Mouse (Mus musculus) midbrain, embryonic 12.5 days (tissue): ENCODE data around the gene Ikbkg. TPM values are rescaled to one million over a fixed set of nuclear protein-coding genes. Genes with fewer than 3 reads are reported as not detected.
"Not testable (repeated sequence)": the region's sequence is repeated elsewhere in the genome, so short reads cannot be mapped to it uniquely, and the experiment has no call there.

Experiments used
- ATAC-seq: fragments of 200-750 bp; cut with Nextera tagmentation; 2 replicates; pipeline ENCODE4 v1.8.0; 2017; ENCODE audit warnings: low read depth, moderate TSS enrichment, moderate library complexity; ENCODE audit not compliant: low FRiP score
- H3K27ac ChIP-seq: fragments of 300-500 bp; sonication (generic); replicated peaks from 2 replicates; pipeline ENCODE4 v1.5.1; 2016; ENCODE audit warnings: mild to moderate bottlenecking
- H3K27me3 ChIP-seq: fragments of 300-500 bp; sonication (generic); 2 replicates; pipeline ENCODE4 v1.6.1; 2016; ENCODE audit warnings: mild to moderate bottlenecking
- H3K36me3 ChIP-seq: fragments of 300-500 bp; sonication (generic); 2 replicates; pipeline ENCODE4 v1.6.1; 2016
- H3K4me1 ChIP-seq: fragments of 300-500 bp; sonication (generic); 2 replicates; pipeline ENCODE4 v1.6.1; 2016
- H3K4me2 ChIP-seq: fragments of 300-500 bp; sonication (generic); replicated peaks from 2 replicates; pipeline ENCODE4 v1.6.1; 2016; ENCODE audit warnings: mild to moderate bottlenecking, moderate library complexity
- H3K4me3 ChIP-seq: fragments of 300-500 bp; sonication (generic); 2 replicates; pipeline ENCODE4 v1.5.1; 2016; ENCODE audit warnings: mild to moderate bottlenecking
- H3K9ac ChIP-seq: fragments of 300-500 bp; sonication (generic); replicated peaks from 2 replicates; pipeline ENCODE4 v1.6.1; 2016; ENCODE audit warnings: mild to moderate bottlenecking, moderate library complexity
- H3K9me3 ChIP-seq: fragments of 300-500 bp; sonication (generic); 2 replicates; pipeline ENCODE4 v1.6.1; 2016; ENCODE audit warnings: mild to moderate bottlenecking
- WGBS: fragments of 180-500 bp; shearing (Covaris S2); methylation state at CpG from one replicate; pipeline ENCODE4 v1.1.7; 2016; 5-methylcytosine and 5-hydroxymethylcytosine counted together
- polyA plus RNA-seq: library from polyadenylated mRNA; unstranded; fragments of >200 nt; fragmentation: Nextera tagmentation; extraction: Ambion mirVana; gene quantifications from 2 replicates; pipeline ENCODE4 v1.2.1, GENCODE M21; 2016

Gene Ikbkg
- polyA plus RNA-seq, 1 experiment from 2014 or later, result 24.4 TPM

DNA sequence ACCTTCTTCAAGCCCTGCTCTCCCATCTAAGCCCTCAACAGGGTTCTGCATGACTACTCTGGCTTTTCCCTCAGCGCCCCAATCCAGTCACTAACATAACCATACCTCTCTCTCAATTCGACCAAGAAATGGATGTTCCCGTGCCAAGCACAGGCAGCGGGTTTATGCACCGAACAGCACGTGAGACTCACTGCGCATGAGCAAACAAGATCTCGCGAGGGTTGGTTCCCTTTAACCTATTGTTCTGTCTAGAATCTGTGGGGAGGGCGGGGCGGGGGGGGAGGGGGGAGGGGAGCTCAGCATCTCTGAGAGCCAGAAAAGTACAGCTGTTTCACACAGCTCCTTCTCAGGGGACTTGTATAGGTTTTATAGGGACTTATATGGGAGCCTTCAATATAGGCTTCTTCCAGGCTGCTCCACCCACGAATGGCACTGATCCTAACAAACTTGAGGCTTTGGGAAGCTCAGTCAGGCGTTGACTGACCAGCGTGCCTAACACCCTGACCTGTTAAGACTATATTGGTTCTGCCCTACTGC lies 88.3 kb downstream of the Ikbkg start, which contains the start of gene Gm6880:
Gene Gm6880 (minus strand): TSS at position 51 of the 537 bp plus-strand sequence.
- not testable (repeated sequence) for H3K4me3 ChIP-seq, H3K9ac ChIP-seq, H3K27ac ChIP-seq, H3K36me3 ChIP-seq, ATAC-seq, H3K4me2 ChIP-seq, H3K4me1 ChIP-seq, H3K9me3 ChIP-seq, H3K27me3 ChIP-seq
- 74% methylated on average over 13 of the region's 14 CpGs for WGBS

DNA sequence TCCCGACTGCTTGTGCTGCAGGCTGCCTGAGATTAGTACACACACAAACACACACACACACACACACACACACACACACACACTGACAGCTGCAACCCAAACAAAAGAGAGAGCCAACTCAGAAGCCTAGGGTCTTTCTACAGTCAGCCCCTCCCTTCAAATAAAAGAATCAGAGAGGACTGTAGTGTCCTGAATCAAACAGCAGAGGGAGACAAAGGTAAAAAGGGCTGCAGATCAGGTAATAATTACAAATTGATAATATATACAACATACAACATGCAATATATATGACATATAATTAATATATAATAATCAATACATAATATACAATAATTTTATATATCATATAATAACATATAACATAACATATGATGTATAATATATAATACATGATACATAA lies 104.0 kb downstream of the Ikbkg start:
- H3K4me1 ChIP-seq, result no peaks in the 10 kb centered on the region
- no peaks in the 10 kb centered on the region for H3K9me3 ChIP-seq
- no peak overlapping the region for H3K4me3 ChIP-seq
- H3K4me2 ChIP-seq, result no peak overlapping the region
- ATAC-seq, result no peak
- WGBS, result no CpG with 5 or more reads among the region's 1 CpGs
- H3K9ac ChIP-seq, result no peak overlapping the region
- no peaks in the 10 kb centered on the region for H3K27me3 ChIP-seq
- H3K27ac ChIP-seq, result no peak overlapping the region
- H3K36me3 ChIP-seq, result no peaks in the 10 kb centered on the region

Other genes with a start within 250 kb of the Ikbkg start
- gene Tex28, start 225.5 kb upstream of the Ikbkg start, polyA plus RNA-seq, result not detected in 2 replicates
- 0.06 and 0.09 TPM in 2 replicates for gene Tktl1, start 216.0 kb upstream of the Ikbkg start, polyA plus RNA-seq
- 210 and 233 TPM in 2 replicates for gene Flna, start 143.5 kb upstream of the Ikbkg start, polyA plus RNA-seq
- gene Emd, start 138.6 kb upstream of the Ikbkg start, polyA plus RNA-seq, result 15.4 and 18.9 TPM in 2 replicates
- 521 and 544 TPM in 2 replicates for gene Rpl10, start 122.5 kb upstream of the Ikbkg start, polyA plus RNA-seq
- gene Taz, start 111.4 kb upstream of the Ikbkg start, polyA plus RNA-seq, result 88.4 and 92.9 TPM in 2 replicates
- gene Dnase1l1, start 111.0 kb upstream of the Ikbkg start, polyA plus RNA-seq, result 4.6 and 5.3 TPM in 2 replicates
- 118 and 119 TPM in 2 replicates for gene Atp6ap1, start 96.2 kb upstream of the Ikbkg start, polyA plus RNA-seq
- 616 and 685 TPM in 2 replicates for gene Gdi1, start 88.3 kb upstream of the Ikbkg start, polyA plus RNA-seq
- gene Fam50a, start 80.3 kb upstream of the Ikbkg start, polyA plus RNA-seq, result 63.2 and 63.4 TPM in 2 replicates
- 51.3 and 55.4 TPM in 2 replicates for gene Plxna3, start 64.2 kb upstream of the Ikbkg start, polyA plus RNA-seq
- gene Lage3, start 39.7 kb upstream of the Ikbkg start, polyA plus RNA-seq, result 99.7 and 104 TPM in 2 replicates
- gene Ubl4a, start 20.1 kb upstream of the Ikbkg start, polyA plus RNA-seq, result 61.1 and 68.2 TPM in 2 replicates
- gene Slc10a3, start 19.9 kb upstream of the Ikbkg start, polyA plus RNA-seq, result 8.8 and 9.0 TPM in 2 replicates
- 30.5 and 33.2 TPM in 2 replicates for gene Fam3a, start within 50 bp of the Ikbkg start, polyA plus RNA-seq
- 53.6 and 54.1 TPM in 2 replicates for gene G6pdx, start 35.9 kb downstream of the Ikbkg start, polyA plus RNA-seq
- gene Gm6880, start 88.1 kb downstream of the Ikbkg start, polyA plus RNA-seq, result not detected in 2 replicates
- gene Olfr1326-ps1, start 181.6 kb downstream of the Ikbkg start, polyA plus RNA-seq, result not detected in 2 replicates
- gene Olfr1325, start 199.4 kb downstream of the Ikbkg start, polyA plus RNA-seq, result not detected in 2 replicates